Mouse (Mus musculus) lung, postnatal 10 days (tissue): ENCODE measurements at regions not wholly inside any gene's neighbourhood (a gene's known extent, or its start where the extent isn't known, plus 50 kb on each side); places are given as distances from the start of the nearest gene placed in this dataset.
"Not testable (repeated sequence)": the region's sequence is repeated elsewhere in the genome, so short reads cannot be mapped to it uniquely, and the experiment has no call there.

ENCODE experiments used
- DNase-seq: peaks from one replicate; pipeline ENCODE4 v3.0.0; 2021

GRCm38 (mm10) chr8:20285523-20285922, 77.5 kb downstream of the Gm15319 start:
- DNase-seq: not testable (repeated sequence)

GRCm38 (mm10) chr8:20284856-20285255, 78.2 kb downstream of the Gm15319 start:
- not testable (repeated sequence) for DNase-seq

- not testable (repeated sequence) for DNase-seq
Observed at GRCm38 (mm10) chr8:20283141-20283540, 79.9 kb downstream of the Gm15319 start.

- DNase-seq: not testable (repeated sequence)
Observed at GRCm38 (mm10) chr8:20281201-20281887, 81.7 kb downstream of the Gm15319 start.

- DNase-seq: not testable (repeated sequence)
Observed at GRCm38 (mm10) chr8:20277701-20278100, 85.3 kb downstream of the Gm15319 start.

- DNase-seq: not testable (repeated sequence)
Observed at GRCm38 (mm10) chr8:20276661-20277060, 86.3 kb downstream of the Gm15319 start.

GRCm38 (mm10) chr8:20273844-20274243, 89.2 kb downstream of the Gm15319 start:
- DNase-seq: not testable (repeated sequence)

- DNase-seq: not testable (repeated sequence)
Observed at GRCm38 (mm10) chr8:20267520-20268127, 95.4 kb downstream of the Gm15319 start.

GRCm38 (mm10) chr8:20266776-20267175, 96.2 kb downstream of the Gm15319 start:
- DNase-seq: peak; percentile 34

GRCm38 (mm10) chr8:20264612-20265011, 98.4 kb downstream of the Gm15319 start:
- DNase-seq: not testable (repeated sequence)

- DNase-seq: peak; percentile 36
Observed at GRCm38 (mm10) chr8:20264106-20264505, 98.9 kb downstream of the Gm15319 start.

GRCm38 (mm10) chr8:20262847-20263570, 100.0 kb downstream of the Gm15319 start:
- peak; percentile 30 for DNase-seq

GRCm38 (mm10) chr8:20262253-20262652, 100.8 kb downstream of the Gm15319 start:
- peak; percentile 25 for DNase-seq

GRCm38 (mm10) chr8:20261452-20262181, 101.4 kb downstream of the Gm15319 start:
- DNase-seq: not testable (repeated sequence)

GRCm38 (mm10) chr8:20261007-20261406, 102.0 kb downstream of the Gm15319 start:
- peak; percentile 54 for DNase-seq

GRCm38 (mm10) chr8:20260125-20260640, 102.8 kb downstream of the Gm15319 start:
- DNase-seq: not testable (repeated sequence)

- not testable (repeated sequence) for DNase-seq
Observed at GRCm38 (mm10) chr8:20259662-20260061, 103.3 kb downstream of the Gm15319 start.
